Mouse (Mus musculus) neural tube, embryonic 15.5 days (tissue): ENCODE data around the gene Zfyve27. TPM values are rescaled to one million over a fixed set of nuclear protein-coding genes. Genes with fewer than 3 reads are reported as not detected.

Experiments
- ATAC-seq: fragments of 200-750 bp; cut with Nextera tagmentation; 2 replicates; pipeline ENCODE4 v1.8.0; 2017; ENCODE audit warnings: mild to moderate bottlenecking, moderate TSS enrichment, moderate library complexity; ENCODE audit not compliant: low FRiP score
- H3K27ac ChIP-seq: fragments of 300-500 bp; sonication (generic); replicated peaks from 2 replicates; pipeline ENCODE4 v1.5.1; 2015; ENCODE audit warnings: mild to moderate bottlenecking, inconsistent platforms
- H3K27me3 ChIP-seq: fragments of 300-500 bp; sonication (generic); replicated peaks from 2 replicates; pipeline ENCODE4 v1.6.1; 2015; ENCODE audit warnings: inconsistent platforms
- H3K36me3 ChIP-seq: fragments of 300-500 bp; sonication (generic); 2 replicates; pipeline ENCODE4 v1.6.1; 2015; ENCODE audit warnings: inconsistent platforms
- H3K4me1 ChIP-seq: fragments of 300-500 bp; sonication (generic); 2 replicates; pipeline ENCODE4 v1.6.1; 2015; ENCODE audit warnings: inconsistent platforms
- H3K4me2 ChIP-seq: fragments of 300-500 bp; sonication (generic); 2 replicates; pipeline ENCODE4 v1.6.1; 2015; ENCODE audit warnings: inconsistent platforms, mild to moderate bottlenecking, moderate library complexity
- H3K4me3 ChIP-seq: fragments of 300-500 bp; sonication (generic); replicated peaks from 2 replicates; pipeline ENCODE4 v1.5.1; 2015; ENCODE audit warnings: mild to moderate bottlenecking, inconsistent platforms
- H3K9ac ChIP-seq: fragments of 300-500 bp; sonication (generic); replicated peaks from 2 replicates; pipeline ENCODE4 v1.6.1; 2015; ENCODE audit warnings: mild to moderate bottlenecking, inconsistent platforms
- H3K9me3 ChIP-seq: fragments of 300-500 bp; sonication (generic); replicated peaks from 2 replicates; pipeline ENCODE4 v1.6.1; 2016; ENCODE audit warnings: inconsistent platforms
- WGBS: fragments of 180-500 bp; shearing (Covaris S2); methylation state at CpG from one replicate; pipeline ENCODE4 v1.1.7; 2015; ENCODE audit warnings: mixed read lengths; 5-methylcytosine and 5-hydroxymethylcytosine counted together
- polyA plus RNA-seq: library from polyadenylated mRNA; unstranded; fragments of >200 nt; fragmentation: Nextera tagmentation; extraction: Ambion mirVana; gene quantifications from 2 replicates; pipeline ENCODE4 v1.2.1, GENCODE M21; 2015

Zfyve27 gene
- polyA plus RNA-seq, 1 experiment from 2014 or later, result 62.6 TPM

DNA sequence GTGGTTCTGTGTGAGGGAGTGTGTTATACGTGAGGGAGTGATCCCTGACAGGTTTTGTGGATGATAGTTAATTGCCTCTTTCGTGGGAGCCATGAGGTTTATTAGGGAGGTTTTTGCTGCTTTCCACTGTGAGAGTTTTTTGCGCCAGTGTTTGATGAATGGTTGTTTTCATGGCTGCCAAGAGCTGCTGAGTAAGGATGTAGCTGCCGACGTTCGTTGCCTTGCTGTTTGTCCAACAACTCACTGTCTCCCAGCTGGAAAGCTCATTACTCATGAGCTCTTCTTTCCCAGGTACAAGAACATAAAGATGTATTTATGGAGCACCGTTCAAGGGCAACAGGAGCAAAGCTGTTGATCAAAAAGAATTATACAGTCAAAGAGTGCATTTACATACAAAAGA, 437 bp downstream of the Zfyve27 start:
- WGBS, result 13% methylated on average over 7 of the region's 7 CpGs
- no peaks in the 10 kb centered on the region for H3K36me3 ChIP-seq

GRCm38 (mm10) chr19:42166130-42166529, 2.4 kb downstream of the Zfyve27 start:
- Histone ChIP-seq H3K4me2 (peak overlapping the region; percentile 41), H3K4me1 (peaks cover 38% of the 10 kb centered on the region), H3K9ac (no peak overlapping the region), H3K4me3 (0 out of 2 replicates have a peak overlapping the region, but pooled peaks have one; percentile 5), H3K27me3 (peaks cover 13% of the 10 kb centered on the region), H3K27ac (0 out of 2 replicates have a peak overlapping the region, but pooled peaks have one; percentile 10), H3K9me3 (no peaks in the 10 kb centered on the region), H3K36me3 (no peaks in the 10 kb centered on the region)
- no peak for ATAC-seq
- WGBS, result 4% methylated on average over 12 of the region's 12 CpGs

More for the DNA sequence above, 437 bp downstream of the Zfyve27 start:
- Histone ChIP-seq H3K9ac (no peak overlapping the region), H3K27ac (0 out of 2 replicates have a peak overlapping the region, but pooled peaks have one; percentile 39), H3K4me1 (peaks cover 25% of the 10 kb centered on the region; the same call in 1 of the 2 replicates), H3K4me2 (0 out of 2 replicates have a peak overlapping the region, but pooled peaks have one; percentile 9), H3K4me3 (no peak overlapping the region), H3K9me3 (no peaks in the 10 kb centered on the region), H3K27me3 (peaks cover 13% of the 10 kb centered on the region)
- no peak for ATAC-seq

DNA sequence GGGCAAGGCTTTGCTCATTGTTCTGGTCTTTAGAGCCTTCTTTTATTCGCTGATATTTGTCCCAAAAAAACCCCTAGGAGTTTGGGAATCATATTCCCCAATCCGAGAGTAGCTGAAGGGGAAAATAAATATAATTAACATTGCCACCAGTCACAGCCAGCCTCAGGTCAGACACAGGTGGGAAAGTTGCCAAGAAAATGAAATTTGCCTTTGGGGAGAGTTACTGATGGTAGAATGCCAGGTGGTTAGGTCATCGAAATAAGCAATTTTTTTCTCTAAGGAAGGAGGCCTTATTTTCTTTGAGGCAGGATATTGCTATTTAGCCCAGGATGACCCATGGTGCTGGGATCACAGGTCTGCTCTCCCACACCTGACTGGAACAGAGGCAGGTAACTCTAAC, 3.0 kb downstream of the Zfyve27 start:
- H3K9me3 ChIP-seq, result no peaks in the 10 kb centered on the region
- H3K4me1 ChIP-seq, result peaks cover 45% of the 10 kb centered on the region
- no peaks in the 10 kb centered on the region for H3K36me3 ChIP-seq
- H3K27me3 ChIP-seq, result peaks cover 13% of the 10 kb centered on the region
- no peak overlapping the region for H3K4me3 ChIP-seq
- no peak overlapping the region for H3K4me2 ChIP-seq
- H3K27ac ChIP-seq, result no peak overlapping the region
- no peak overlapping the region for H3K9ac ChIP-seq
- WGBS, result 35% methylated on average over 3 of the region's 3 CpGs
- no peak for ATAC-seq

GRCm38 (mm10) chr19:42167489-42167888, 3.7 kb downstream of the Zfyve27 start:
- H3K4me1 ChIP-seq, result peaks cover 50% of the 10 kb centered on the region

DNA sequence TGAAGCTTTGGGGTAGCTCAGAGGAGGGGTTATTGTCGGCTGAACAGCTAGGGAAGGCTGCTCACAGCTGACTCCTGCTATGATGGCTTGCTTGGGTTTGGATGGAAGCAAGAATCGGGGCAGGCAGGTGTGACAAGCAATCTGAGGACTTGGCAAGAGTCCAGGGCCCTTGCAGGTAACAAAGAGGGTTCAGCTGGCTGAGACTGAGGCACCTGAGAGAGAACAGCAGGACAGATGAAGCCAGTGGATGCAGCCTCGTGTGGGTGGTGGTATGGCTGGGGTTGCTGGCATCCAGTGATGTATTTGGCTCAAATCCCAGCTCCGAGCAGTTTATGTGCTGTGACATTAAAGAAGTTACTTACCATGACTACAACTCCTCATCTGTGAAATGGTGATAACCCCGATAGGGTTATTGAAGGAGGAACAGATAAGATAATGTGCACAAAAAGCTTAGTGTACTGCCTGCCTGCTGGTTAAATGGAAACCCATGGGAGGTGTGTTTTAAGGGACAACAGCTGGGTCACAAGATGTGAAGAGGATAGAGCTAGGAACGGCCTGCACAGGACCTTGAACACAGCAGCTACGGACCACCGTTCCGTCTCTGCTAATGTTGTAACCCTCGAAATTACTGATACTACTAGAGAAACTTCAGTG, 5.7 kb downstream of the Zfyve27 start:
- Histone ChIP-seq H3K36me3 (no peaks in the 10 kb centered on the region), H3K4me3 (peak overlapping the region; percentile 91; the same call in 1 of the 2 replicates), H3K4me2 (peak overlapping the region; percentile 78), H3K27me3 (peaks cover 13% of the 10 kb centered on the region), H3K9ac (no peak overlapping the region; the same call in 1 of the 2 replicates), H3K4me1 (peaks cover 52% of the 10 kb centered on the region), H3K9me3 (no peaks in the 10 kb centered on the region), H3K27ac (peak overlapping the region; percentile 79)
- peak; percentile 14; the same call in 1 of the 2 replicates for ATAC-seq
- WGBS, result 51% methylated on average over 10 of the region's 10 CpGs

More at GRCm38 (mm10) chr19:42167489-42167888, 3.7 kb downstream of the Zfyve27 start:
- Histone ChIP-seq H3K27ac (no peak overlapping the region), H3K9ac (no peak overlapping the region), H3K9me3 (no peaks in the 10 kb centered on the region), H3K4me3 (no peak overlapping the region), H3K4me2 (no peak overlapping the region), H3K27me3 (peaks cover 13% of the 10 kb centered on the region), H3K36me3 (no peaks in the 10 kb centered on the region)
- ATAC-seq, result no peak
- WGBS, result 65% methylated on average over 9 of the region's 9 CpGs

DNA sequence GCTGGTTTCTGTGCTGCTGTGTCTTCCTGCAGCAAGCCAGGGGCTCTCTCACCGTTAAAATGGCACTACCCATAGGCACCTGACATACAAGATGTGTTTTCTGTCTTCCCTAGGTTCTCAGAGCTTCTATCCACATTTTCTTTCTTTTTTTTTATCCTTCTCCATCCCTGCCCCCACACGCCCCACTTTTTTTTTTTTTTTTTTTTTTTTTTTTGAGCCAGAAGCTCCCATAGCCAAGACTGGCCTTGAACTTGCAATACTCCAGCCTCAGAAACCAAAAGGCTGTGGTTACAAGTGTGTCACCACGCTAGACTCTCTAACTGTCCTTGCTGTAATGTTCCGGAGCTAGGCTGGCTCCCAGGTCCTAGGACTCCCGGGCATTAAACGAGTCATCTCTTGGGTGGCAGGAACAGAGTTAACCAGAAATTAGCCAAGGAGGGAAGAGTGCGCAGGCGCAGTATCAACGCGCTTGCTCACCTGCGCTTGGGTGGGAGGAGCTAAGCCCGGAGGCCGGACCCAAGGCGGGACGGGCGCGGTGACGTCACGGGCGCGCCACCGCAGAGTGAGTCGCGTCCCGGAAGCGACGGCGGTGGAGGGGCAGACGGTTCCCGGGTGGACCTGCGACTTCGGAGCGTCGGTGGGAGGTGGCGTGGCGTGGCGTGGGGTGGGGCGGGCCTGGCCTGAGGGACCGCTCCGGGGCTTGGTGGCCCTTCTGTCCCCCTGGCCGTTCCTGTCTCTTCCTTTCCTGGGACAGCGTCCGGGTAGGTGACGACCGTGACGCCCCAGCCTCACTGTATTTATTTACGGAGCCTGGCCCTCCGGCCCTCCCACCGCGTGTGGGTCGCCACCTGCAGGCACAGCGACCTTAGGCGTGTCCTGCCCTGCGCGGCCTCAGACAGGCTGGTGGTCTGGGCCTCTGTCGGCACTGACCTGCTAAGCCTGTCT, 6.5 kb downstream of the Zfyve27 start:
- peak overlapping the region; percentile 91 for H3K4me3 ChIP-seq
- peak overlapping the region; percentile 78 for H3K4me2 ChIP-seq
- ATAC-seq, result peak; percentile 91
- peaks cover 50% of the 10 kb centered on the region for H3K4me1 ChIP-seq
- H3K27me3 ChIP-seq, result peaks cover 13% of the 10 kb centered on the region
- peak overlapping the region; percentile 84 for H3K9ac ChIP-seq
- WGBS, result 1% methylated on average over 55 of the region's 56 CpGs
- H3K9me3 ChIP-seq, result no peaks in the 10 kb centered on the region
- no peaks in the 10 kb centered on the region for H3K36me3 ChIP-seq
- peak overlapping the region; percentile 79 for H3K27ac ChIP-seq

DNA sequence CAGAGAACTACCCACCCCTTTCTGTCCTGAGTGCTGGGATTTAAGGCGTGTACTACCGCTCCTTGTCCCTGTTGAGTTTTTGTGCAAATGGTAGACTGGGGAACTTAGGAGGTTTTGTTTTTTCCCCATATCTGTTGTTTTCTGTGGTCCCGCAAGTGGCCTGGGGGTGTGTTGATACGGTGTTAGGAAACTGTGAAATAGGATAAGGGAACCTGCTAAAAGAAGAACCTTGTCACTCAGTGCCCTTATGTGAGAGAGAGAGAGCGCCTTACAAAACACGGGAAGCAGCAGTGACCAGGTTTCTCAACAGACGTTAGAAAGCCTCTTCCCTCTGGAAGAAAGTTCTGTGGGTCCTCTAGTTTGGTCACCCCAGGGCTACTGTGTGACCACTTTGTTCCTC, 13.1 kb downstream of the Zfyve27 start:
- H3K36me3 ChIP-seq, result peaks cover 30% of the 10 kb centered on the region
- no peak overlapping the region for H3K27ac ChIP-seq
- H3K9ac ChIP-seq, result no peak overlapping the region
- peaks cover 14% of the 10 kb centered on the region for H3K4me1 ChIP-seq
- no peaks in the 10 kb centered on the region for H3K9me3 ChIP-seq
- H3K27me3 ChIP-seq, result no peaks in the 10 kb centered on the region
- no peak overlapping the region for H3K4me2 ChIP-seq
- no peak for ATAC-seq
- 89% methylated on average over 7 of the region's 7 CpGs for WGBS
- no peak overlapping the region for H3K4me3 ChIP-seq

DNA sequence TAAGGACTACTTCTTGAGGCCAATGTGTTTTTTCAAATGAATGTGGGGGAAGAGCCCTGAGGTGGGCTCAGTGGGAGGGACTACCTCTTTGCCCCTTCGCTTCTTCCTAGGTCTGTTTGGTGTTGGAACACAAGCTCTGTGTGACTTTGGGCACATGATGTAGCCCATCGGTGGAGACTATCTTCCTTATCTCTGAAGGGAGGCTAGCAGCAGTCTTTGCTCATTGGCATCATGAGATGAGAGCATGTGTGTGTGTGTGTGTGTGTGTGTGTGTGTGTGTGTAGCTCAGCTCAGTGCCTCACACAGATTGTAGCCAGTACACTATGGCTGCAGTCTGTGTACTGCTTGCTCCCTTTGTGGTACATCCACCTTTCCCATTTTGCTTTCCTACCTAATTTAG, 13.7 kb downstream of the Zfyve27 start:
- Histone ChIP-seq H3K9ac (no peak overlapping the region), H3K9me3 (no peaks in the 10 kb centered on the region), H3K4me1 (peaks cover 10% of the 10 kb centered on the region; the same call in 1 of the 2 replicates), H3K4me3 (no peak overlapping the region), H3K27me3 (no peaks in the 10 kb centered on the region), H3K4me2 (no peak overlapping the region), H3K27ac (no peak overlapping the region), H3K36me3 (peaks cover 30% of the 10 kb centered on the region)
- ATAC-seq, result no peak
- 93% methylated on average over 2 of the region's 2 CpGs for WGBS

DNA sequence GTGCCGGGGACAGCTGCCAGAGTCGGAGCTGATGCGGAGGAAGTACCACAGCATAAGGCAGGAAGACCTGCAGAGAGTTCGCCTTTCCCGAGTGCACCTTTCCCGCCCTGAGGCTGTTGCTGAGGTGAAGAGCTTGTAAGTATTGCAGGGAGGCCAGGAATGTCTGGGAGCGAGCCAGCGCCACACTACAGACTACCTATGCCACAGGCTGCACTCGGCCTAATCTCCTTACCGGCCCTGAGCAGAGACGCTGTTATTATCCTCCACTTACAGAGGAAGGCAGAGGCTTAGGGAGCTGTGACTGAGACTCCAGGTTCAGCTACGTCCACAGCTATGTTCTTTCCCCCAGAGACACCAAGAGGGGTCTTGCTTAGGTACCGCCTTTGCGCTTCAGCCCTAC, 15.6 kb downstream of the Zfyve27 start:
- Histone ChIP-seq H3K9ac (no peak overlapping the region), H3K4me3 (no peak overlapping the region), H3K27me3 (no peaks in the 10 kb centered on the region), H3K9me3 (no peaks in the 10 kb centered on the region), H3K36me3 (peaks cover 47% of the 10 kb centered on the region), H3K27ac (no peak overlapping the region), H3K4me2 (no peak overlapping the region), H3K4me1 (no peaks in the 10 kb centered on the region)
- 96% methylated on average over 14 of the region's 14 CpGs for WGBS
- ATAC-seq, result no peak

- ATAC-seq, result no peak
- 59% methylated on average over 6 of the region's 6 CpGs for WGBS
- Histone ChIP-seq H3K9ac (no peak overlapping the region), H3K9me3 (no peaks in the 10 kb centered on the region), H3K4me1 (no peaks in the 10 kb centered on the region), H3K4me3 (no peak overlapping the region), H3K4me2 (no peak overlapping the region), H3K36me3 (peaks cover 70% of the 10 kb centered on the region), H3K27ac (no peak overlapping the region), H3K27me3 (no peaks in the 10 kb centered on the region)
These were observed 18.9 kb downstream of the Zfyve27 start for GRCm38 (mm10) chr19:42182673-42183072.

- Histone ChIP-seq H3K4me2 (no peak overlapping the region), H3K4me1 (no peaks in the 10 kb centered on the region), H3K9me3 (no peaks in the 10 kb centered on the region), H3K27ac (no peak overlapping the region), H3K27me3 (no peaks in the 10 kb centered on the region), H3K9ac (no peak overlapping the region), H3K36me3 (peaks cover 53% of the 10 kb centered on the region), H3K4me3 (no peak overlapping the region)
- WGBS, result 83% methylated on average over 4 of the region's 4 CpGs
- no peak for ATAC-seq
These were observed 26.0 kb downstream of the Zfyve27 start for GRCm38 (mm10) chr19:42189735-42190134.
